Mouse (Mus musculus): Measurements from ENCODE around the gene Tppp2. TPM values are rescaled to one million over a fixed set of nuclear protein-coding genes. Genes with fewer than 3 reads are reported as not detected.

Gene Tppp2
- polyA plus RNA-seq, 1 experiment from 2014 or later, result not detected

GRCm38 (mm10) chr14:51932092-51933020 lies 14.1 kb downstream of the Tppp2 start:
- DNase-seq (ENCODE audit: low spot score), result no peak

GRCm38 (mm10) chr14:51939005-51939404 lies 20.8 kb downstream of the Tppp2 start:
- DNase-seq (ENCODE audit: low spot score), result no peak
- no peaks in the 10 kb centered on the region; the same call in 1 of the 2 replicates for H3K9me3 ChIP-seq
- WGBS, result 84% methylated on average over 9 of the region's 9 CpGs
- no peak overlapping the region for H3K27ac ChIP-seq
- no peaks in the 10 kb centered on the region for H3K27me3 ChIP-seq (ENCODE audit: insufficient read depth, poor library complexity, severe bottlenecking)
- peaks cover 13% of the 10 kb centered on the region for H3K4me1 ChIP-seq
- H3K4me3 ChIP-seq, result no peak overlapping the region
- H3K36me3 ChIP-seq, result no peaks in the 10 kb centered on the region

More at GRCm38 (mm10) chr14:51932092-51933020, 14.1 kb downstream of the Tppp2 start:
- WGBS, result 68% methylated on average over 10 of the region's 10 CpGs
- H3K36me3 ChIP-seq, result no peaks in the 10 kb centered on the region
- H3K27ac ChIP-seq, result no peak overlapping the region
- no peaks in the 10 kb centered on the region for H3K4me1 ChIP-seq
- H3K4me3 ChIP-seq, result no peak overlapping the region
- H3K27me3 ChIP-seq (ENCODE audit: insufficient read depth, poor library complexity, severe bottlenecking), result no peaks in the 10 kb centered on the region
- H3K9me3 ChIP-seq, result no peaks in the 10 kb centered on the region

- no peak for DNase-seq (ENCODE audit: low spot score)
- 39% methylated on average over 8 of the region's 8 CpGs for WGBS
- H3K27me3 ChIP-seq (ENCODE audit: insufficient read depth, poor library complexity, severe bottlenecking), result no peaks in the 10 kb centered on the region
- peaks cover 13% of the 10 kb centered on the region for H3K4me1 ChIP-seq
- H3K27ac ChIP-seq, result 0 out of 2 replicates have a peak overlapping the region, but pooled peaks have one; percentile 10
- H3K9me3 ChIP-seq, result no peaks in the 10 kb centered on the region; the same call in 1 of the 2 replicates
- H3K36me3 ChIP-seq, result no peaks in the 10 kb centered on the region
- no peak overlapping the region for H3K4me3 ChIP-seq
Observed at GRCm38 (mm10) chr14:51940944-51941560, 22.8 kb downstream of the Tppp2 start.

- 67% methylated on average over 9 of the region's 9 CpGs for WGBS
- Histone ChIP-seq H3K36me3 (no peaks in the 10 kb centered on the region), H3K4me1 (peaks cover 13% of the 10 kb centered on the region), H3K9me3 (no peaks in the 10 kb centered on the region; the same call in 1 of the 2 replicates), H3K4me3 (no peak overlapping the region), H3K27me3 (ENCODE audit: insufficient read depth, poor library complexity, severe bottlenecking) (no peaks in the 10 kb centered on the region), H3K27ac (0 out of 2 replicates have a peak overlapping the region, but pooled peaks have one; percentile 10)
- DNase-seq (ENCODE audit: low spot score), result no peak
Observed at GRCm38 (mm10) chr14:51941577-51941976, 23.4 kb downstream of the Tppp2 start.

GRCm38 (mm10) chr14:51942236-51942635 lies 24.0 kb downstream of the Tppp2 start:
- H3K27ac ChIP-seq, result no peak overlapping the region
- no peaks in the 10 kb centered on the region for H3K27me3 ChIP-seq (ENCODE audit: insufficient read depth, poor library complexity, severe bottlenecking)
- H3K9me3 ChIP-seq, result no peaks in the 10 kb centered on the region; the same call in 1 of the 2 replicates
- peaks cover 13% of the 10 kb centered on the region for H3K4me1 ChIP-seq
- H3K36me3 ChIP-seq, result no peaks in the 10 kb centered on the region
- no peak overlapping the region for H3K4me3 ChIP-seq
- 48% methylated on average over 7 of the region's 7 CpGs for WGBS
- no peak for DNase-seq (ENCODE audit: low spot score)

- Histone ChIP-seq H3K4me3 (no peak overlapping the region), H3K9me3 (no peaks in the 10 kb centered on the region), H3K4me1 (peaks cover 13% of the 10 kb centered on the region), H3K27ac (no peak overlapping the region), H3K27me3 (ENCODE audit: insufficient read depth, poor library complexity, severe bottlenecking) (no peaks in the 10 kb centered on the region), H3K36me3 (no peaks in the 10 kb centered on the region)
- WGBS, result 61% methylated on average over 6 of the region's 6 CpGs
- DNase-seq (ENCODE audit: low spot score), result no peak
Observed at GRCm38 (mm10) chr14:51943336-51943735, 25.1 kb downstream of the Tppp2 start.

GRCm38 (mm10) chr14:51960316-51960715 lies 42.1 kb downstream of the Tppp2 start:
- WGBS, result 81% methylated on average over 2 of the region's 2 CpGs
- H3K36me3 ChIP-seq, result no peaks in the 10 kb centered on the region
- no peak overlapping the region for H3K27ac ChIP-seq
- peaks cover 4% of the 10 kb centered on the region; the same call in 1 of the 2 replicates for H3K4me1 ChIP-seq
- 0 out of 2 replicates have a peak, but pooled peaks cover 5% of the 10 kb centered on the region for H3K9me3 ChIP-seq
- no peak for DNase-seq (ENCODE audit: low spot score)
- no peak overlapping the region for H3K4me3 ChIP-seq
- peaks cover 4% of the 10 kb centered on the region; the same call in 1 of the 2 replicates for H3K27me3 ChIP-seq (ENCODE audit: insufficient read depth, poor library complexity, severe bottlenecking)

- WGBS, result 83% methylated on average over 3 of the region's 3 CpGs
- H3K36me3 ChIP-seq, result no peaks in the 10 kb centered on the region
- peaks cover 5% of the 10 kb centered on the region; the same call in 1 of the 2 replicates for H3K4me1 ChIP-seq
- no peak overlapping the region for H3K27ac ChIP-seq
- H3K9me3 ChIP-seq, result no peaks in the 10 kb centered on the region
- no peak overlapping the region for H3K4me3 ChIP-seq
- no peak for DNase-seq (ENCODE audit: low spot score)
- no peaks in the 10 kb centered on the region for H3K27me3 ChIP-seq (ENCODE audit: insufficient read depth, poor library complexity, severe bottlenecking)
Observed at GRCm38 (mm10) chr14:51967400-51967799, 49.2 kb downstream of the Tppp2 start.

Other genes starting within 250 kb of the Tppp2 start
- gene Gm17079, start 223.0 kb upstream of the Tppp2 start, polyA plus RNA-seq (2016; fragmentation: Nextera tagmentation; extraction: Ambion mirVana), result not detected in 2 replicates
- not detected in 2 replicates for gene Gm5800, start 201.2 kb upstream of the Tppp2 start, polyA plus RNA-seq (2016; fragmentation: Nextera tagmentation; extraction: Ambion mirVana)
- gene Ang4, start 144.8 kb upstream of the Tppp2 start, polyA plus RNA-seq (2016; fragmentation: Nextera tagmentation; extraction: Ambion mirVana), result not detected in 2 replicates
- gene AY358078, start 118.4 kb upstream of the Tppp2 start, polyA plus RNA-seq (2016; fragmentation: Nextera tagmentation; extraction: Ambion mirVana), result not detected in 2 replicates
- not detected in 2 replicates for gene Ear6, start 64.7 kb upstream of the Tppp2 start, polyA plus RNA-seq (2016; fragmentation: Nextera tagmentation; extraction: Ambion mirVana)
- gene Mettl17, start 33.6 kb upstream of the Tppp2 start, polyA plus RNA-seq (2016; fragmentation: Nextera tagmentation; extraction: Ambion mirVana), result 40.0 and 45.1 TPM in 2 replicates
- gene Slc39a2, start 25.5 kb upstream of the Tppp2 start, polyA plus RNA-seq (2016; fragmentation: Nextera tagmentation; extraction: Ambion mirVana), result 0.53 and 0.63 TPM in 2 replicates
- gene Ndrg2, start 4.3 kb upstream of the Tppp2 start, polyA plus RNA-seq (2016; fragmentation: Nextera tagmentation; extraction: Ambion mirVana), result 92.7 and 155 TPM in 2 replicates
- gene Rnase13, start 4.3 kb downstream of the Tppp2 start, polyA plus RNA-seq (2016; fragmentation: Nextera tagmentation; extraction: Ambion mirVana), result not detected in 2 replicates
- gene Arhgef40, start 66.3 kb downstream of the Tppp2 start, polyA plus RNA-seq (2016; fragmentation: Nextera tagmentation; extraction: Ambion mirVana), result 72.3 and 86.4 TPM in 2 replicates
- 0.27 and 0.57 TPM in 2 replicates for gene Tmem253, start 97.2 kb downstream of the Tppp2 start, polyA plus RNA-seq (2016; fragmentation: Nextera tagmentation; extraction: Ambion mirVana)
- 21.5 and 31.1 TPM in 2 replicates for gene Zfp219, start 102.3 kb downstream of the Tppp2 start, polyA plus RNA-seq (2016; fragmentation: Nextera tagmentation; extraction: Ambion mirVana)
- not detected in 2 replicates for gene Olfr221, start 124.0 kb downstream of the Tppp2 start, polyA plus RNA-seq (2016; fragmentation: Nextera tagmentation; extraction: Ambion mirVana)
- gene Hnrnpc, start 185.6 kb downstream of the Tppp2 start, polyA plus RNA-seq (2016; fragmentation: Nextera tagmentation; extraction: Ambion mirVana), result 506 and 686 TPM in 2 replicates
- gene Rpgrip1, start 192.3 kb downstream of the Tppp2 start, polyA plus RNA-seq (2016; fragmentation: Nextera tagmentation; extraction: Ambion mirVana), result 52.3 and 61.7 TPM in 2 replicates

All from heart, embryonic 10.5 days (tissue).